Mouse (Mus musculus) ES-Bruce4 (cell line): ENCODE measurements around the gene Os9. TPM values are rescaled to one million over a fixed set of nuclear protein-coding genes. Genes with fewer than 3 reads are reported as not detected.

Source experiments
- H3K27ac ChIP-seq: 2 replicates; pipeline ENCODE4 v1.5.1; 2012; ENCODE audit warnings: low read length, inconsistent platforms; ENCODE audit not compliant: insufficient read depth
- H3K27me3 ChIP-seq: 2 replicates; pipeline ENCODE4 v1.6.1; 2012; ENCODE audit warnings: mild to moderate bottlenecking, low read length, inconsistent platforms; ENCODE audit not compliant: control insufficient read depth, poor library complexity, insufficient read depth, severe bottlenecking
- H3K36me3 ChIP-seq: 2 replicates; pipeline ENCODE4 v1.6.1; 2012; ENCODE audit warnings: inconsistent platforms, mild to moderate bottlenecking, low read length, moderate library complexity; ENCODE audit not compliant: control insufficient read depth, poor library complexity, insufficient read depth, severe bottlenecking
- H3K4me1 ChIP-seq: one replicate; pipeline ENCODE4 v1.8.1; 2011; ENCODE audit warnings: low read length; ENCODE audit not compliant: control insufficient read depth, insufficient read depth
- H3K4me3 ChIP-seq: 2 replicates; pipeline ENCODE4 v1.5.1; 2011; ENCODE audit warnings: low read depth, mild to moderate bottlenecking, low read length
- H3K9ac ChIP-seq: 2 replicates; pipeline ENCODE4 v1.6.1; 2012; ENCODE audit warnings: low read depth, mild to moderate bottlenecking, inconsistent platforms; ENCODE audit not compliant: poor library complexity, severe bottlenecking
- H3K9me3 ChIP-seq: replicated peaks from 2 replicates; pipeline ENCODE4 v1.6.1; 2012; ENCODE audit warnings: mild to moderate bottlenecking, low read length, inconsistent platforms; ENCODE audit not compliant: control insufficient read depth, poor library complexity, insufficient read depth, severe bottlenecking
- CTCF ChIP-seq: IDR thresholded peaks from one replicate; pipeline ENCODE4 v1.8.1; 2011; ENCODE audit warnings: low read depth, low read length
- EP300 ChIP-seq: IDR thresholded peaks from 2 replicates; pipeline ENCODE4 v1.6.1; 2011; ENCODE audit warnings: low read depth, low read length; ENCODE audit not compliant: insufficient read depth
- POLR2A ChIP-seq: IDR thresholded peaks from one replicate; pipeline ENCODE4 v1.8.1; 2011; ENCODE audit warnings: low read length; ENCODE audit not compliant: insufficient read depth
- polyA plus RNA-seq: library from polyadenylated mRNA; stranded (reverse); fragments of >200 nt; gene quantifications from 2 replicates; pipeline ENCODE4 v1.2.4, GENCODE M21; 2011; ENCODE audit warnings: low read depth; ENCODE audit not compliant: missing spikeins, insufficient read depth, insufficient read length

The Os9 gene
- polyA plus RNA-seq, 1 experiment: 16.7 TPM

DNA sequence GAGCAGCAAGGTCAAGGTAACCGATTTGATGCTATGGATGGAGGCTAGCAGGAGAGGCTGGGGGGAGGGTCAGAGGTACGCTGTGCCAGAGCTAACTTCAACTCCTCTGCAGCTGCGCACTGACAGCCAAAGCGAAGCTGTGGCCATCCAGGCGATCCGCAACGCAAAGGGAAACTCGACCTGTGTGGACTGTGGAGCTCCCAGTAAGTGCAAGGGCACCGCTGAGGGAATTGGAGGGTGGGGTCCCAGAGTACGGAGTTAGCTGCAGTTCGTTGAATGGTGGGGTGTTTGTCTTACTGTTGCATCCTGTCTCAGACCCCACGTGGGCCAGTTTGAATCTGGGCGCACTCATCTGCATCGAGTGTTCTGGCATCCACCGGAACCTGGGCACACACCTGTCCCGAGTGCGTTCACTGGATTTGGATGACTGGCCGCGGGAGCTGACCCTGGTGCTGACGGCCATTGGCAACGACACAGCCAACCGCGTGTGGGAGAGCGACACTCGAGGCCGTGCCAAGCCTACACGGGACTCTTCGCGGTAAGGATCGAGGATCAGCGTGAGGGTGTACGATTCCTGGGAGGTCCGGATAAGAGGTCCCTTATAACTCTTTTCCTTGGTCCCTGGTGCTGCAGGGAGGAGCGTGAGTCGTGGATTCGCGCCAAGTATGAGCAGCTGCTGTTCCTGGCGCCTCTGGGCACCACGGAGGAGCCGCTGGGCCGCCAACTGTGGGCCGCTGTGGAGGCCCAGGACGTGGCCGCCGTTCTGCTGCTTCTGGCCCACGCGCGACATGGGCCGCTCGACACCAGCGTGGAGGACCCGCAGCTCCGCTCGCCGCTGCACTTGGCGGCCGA is 30.1 kb downstream of the Os9 start:
- no peaks in the 10 kb centered on the region for H3K4me1 ChIP-seq
- no peaks in the 10 kb centered on the region for H3K36me3 ChIP-seq
- TF ChIP-seq EP300 (no peak), POLR2A (no peak)
- H3K4me3 ChIP-seq: peak overlapping the region; percentile 24
- peaks cover 2% of the 10 kb centered on the region; the same call in 1 of the 2 replicates for H3K27me3 ChIP-seq
- no peak overlapping the region for H3K27ac ChIP-seq
- H3K9me3 ChIP-seq: no peaks in the 10 kb centered on the region
- H3K9ac ChIP-seq: no peak overlapping the region

DNA sequence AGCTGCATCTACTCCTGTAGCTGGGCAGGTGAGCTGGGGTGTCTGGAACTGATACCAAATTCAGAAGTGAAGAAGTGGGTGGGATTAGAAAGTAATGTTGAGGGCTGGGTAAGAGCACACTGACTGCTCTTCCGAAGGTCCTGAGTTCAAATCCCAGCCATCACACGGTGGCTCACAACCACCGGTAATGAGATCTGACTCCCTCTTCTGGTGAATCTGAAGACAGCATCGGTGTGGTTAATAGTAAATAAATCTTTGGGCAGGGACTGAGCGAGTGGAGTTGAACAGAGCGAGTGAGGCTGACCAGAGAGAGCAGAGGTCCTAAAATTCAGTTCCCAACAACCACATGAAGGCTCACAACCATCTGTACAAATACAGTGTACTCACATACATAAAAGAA is 35.3 kb downstream of the Os9 start:
- H3K36me3 ChIP-seq: no peaks in the 10 kb centered on the region
- H3K9ac ChIP-seq: no peak overlapping the region
- TF ChIP-seq CTCF: no peak
- no peak for TF ChIP-seq POLR2A
- TF ChIP-seq EP300: no peak
- H3K27me3 ChIP-seq: no peaks in the 10 kb centered on the region; the same call in 1 of the 2 replicates
- no peak overlapping the region for H3K27ac ChIP-seq
- H3K9me3 ChIP-seq: no peaks in the 10 kb centered on the region
- H3K4me3 ChIP-seq: no peak overlapping the region
- no peaks in the 10 kb centered on the region for H3K4me1 ChIP-seq

- H3K27ac ChIP-seq: no peak overlapping the region
- no peaks in the 10 kb centered on the region for H3K4me1 ChIP-seq
- H3K4me3 ChIP-seq: no peak overlapping the region
- no peaks in the 10 kb centered on the region for H3K36me3 ChIP-seq
- no peak overlapping the region for H3K9ac ChIP-seq
- TF ChIP-seq CTCF (no peak), POLR2A (no peak), EP300 (no peak)
- peaks cover 3% of the 10 kb centered on the region for H3K27me3 ChIP-seq
- H3K9me3 ChIP-seq: no peaks in the 10 kb centered on the region
Observed at GRCm38 (mm10) chr10:127085052-127085451, 35.9 kb downstream of the Os9 start.

- H3K27me3 ChIP-seq: peaks cover 13% of the 10 kb centered on the region
Observed at GRCm38 (mm10) chr10:127083915-127084306, 37.0 kb downstream of the Os9 start.

DNA sequence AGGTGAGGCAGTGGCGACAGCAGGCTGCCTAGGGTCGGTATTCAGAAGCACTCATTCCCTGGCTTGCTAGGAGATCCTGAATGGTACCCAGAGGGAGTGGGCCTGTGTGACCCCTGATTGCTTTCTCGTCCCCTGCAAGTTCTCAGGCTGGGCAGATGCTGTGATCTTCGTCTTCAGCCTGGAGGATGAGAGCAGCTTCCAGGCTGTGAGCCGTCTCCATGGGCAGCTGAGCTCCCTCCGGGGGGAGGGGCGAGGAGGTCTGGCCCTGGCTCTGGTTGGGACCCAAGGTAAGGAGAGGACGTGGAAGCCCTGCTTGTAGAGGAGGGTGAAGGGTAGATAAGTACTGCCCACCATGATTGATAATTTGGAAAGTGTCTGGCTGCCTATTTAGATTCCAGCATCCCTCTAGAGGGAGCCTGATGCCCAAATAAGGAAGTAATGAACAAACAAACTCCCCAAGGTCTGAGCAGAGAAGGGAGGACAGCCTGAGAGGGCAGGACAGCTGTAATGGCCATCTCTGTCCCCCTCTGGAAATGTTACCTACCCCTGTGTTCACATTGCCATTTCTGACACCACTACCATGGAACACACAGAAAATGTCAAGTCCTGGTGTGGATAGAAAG is 37.5 kb downstream of the Os9 start:
- Histone ChIP-seq H3K9ac (no peak overlapping the region), H3K27me3 (peaks cover 15% of the 10 kb centered on the region), H3K9me3 (no peaks in the 10 kb centered on the region), H3K27ac (no peak overlapping the region), H3K36me3 (no peaks in the 10 kb centered on the region), H3K4me1 (no peaks in the 10 kb centered on the region), H3K4me3 (no peak overlapping the region)
- TF ChIP-seq CTCF: no peak

More at GRCm38 (mm10) chr10:127083915-127084306, 37.0 kb downstream of the Os9 start:
- Histone ChIP-seq H3K27ac (no peak overlapping the region), H3K36me3 (no peaks in the 10 kb centered on the region), H3K4me3 (no peak overlapping the region), H3K9me3 (no peaks in the 10 kb centered on the region), H3K9ac (no peak overlapping the region), H3K4me1 (no peaks in the 10 kb centered on the region)
- TF ChIP-seq CTCF (no peak), EP300 (no peak), POLR2A (no peak)

- Histone ChIP-seq H3K27me3 (peaks cover 15% of the 10 kb centered on the region), H3K27ac (no peak overlapping the region), H3K36me3 (no peaks in the 10 kb centered on the region), H3K4me1 (no peaks in the 10 kb centered on the region), H3K9ac (no peak overlapping the region), H3K4me3 (no peak overlapping the region), H3K9me3 (no peaks in the 10 kb centered on the region)
- no peak for TF ChIP-seq POLR2A
Observed at GRCm38 (mm10) chr10:127081996-127082620, 38.8 kb downstream of the Os9 start.
